Comparison of ENCODE assay signal across 8 mouse cellular contexts in the genomic region with DNA sequence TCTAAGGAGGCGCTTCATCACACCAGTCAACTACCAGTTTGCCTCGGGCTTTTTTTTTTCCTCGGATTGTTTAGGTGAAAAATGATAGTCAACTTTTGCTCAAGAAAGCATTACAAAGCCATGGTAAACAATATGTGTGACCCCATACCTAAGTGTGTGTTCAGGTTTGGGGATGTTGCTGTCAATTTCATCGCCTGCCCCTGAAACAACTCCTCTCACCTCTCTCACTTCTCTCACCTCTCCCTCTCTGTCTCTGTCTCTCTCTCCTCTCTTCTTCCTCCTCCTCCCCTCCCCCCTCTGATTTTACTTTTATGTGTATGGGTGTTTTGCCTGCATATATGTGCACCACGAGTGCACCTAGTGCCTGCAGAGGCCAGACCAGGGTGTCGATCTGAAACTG. TPM values are rescaled to one million over a fixed set of nuclear protein-coding genes. Genes with fewer than 3 reads are reported as not detected.
A peak's percentile ranks its signal among the peaks of the same experiment; 100 is the strongest.
DNase-seq lines count a peak whose midpoint lies in the region; ATAC-seq and TF ChIP-seq lines count a peak whose summit lies in the region.

No protein-coding gene starts in this region.

- peak overlapping the region; percentile 82 for H3K9ac ChIP-seq in liver, embryonic 11.5 days (ENCODE audit: low read depth, low read length)

- no peaks in the 10 kb centered on the region for H3K36me3 ChIP-seq in thymus, adult 2 months (ENCODE audit: control insufficient read depth, insufficient read depth, low read length)
- no peaks in the 10 kb centered on the region for H3K36me3 ChIP-seq in liver, embryonic 11.5 days (ENCODE audit: control insufficient read depth, insufficient read depth, low read length)

- H3K27me3 ChIP-seq in thymus, adult 2 months (ENCODE audit: control insufficient read depth, insufficient read depth, low read length), result no peaks in the 10 kb centered on the region
- H3K27me3 ChIP-seq in liver, embryonic 11.5 days (replicated peaks; ENCODE audit: control insufficient read depth, insufficient read depth, low read length), result no peaks in the 10 kb centered on the region

- no peak for ATAC-seq in liver, embryonic 11.5 days (replicated peaks; ENCODE audit: low FRiP score)

- peak overlapping the region; percentile 75 for H3K4me3 ChIP-seq in thymus, adult 2 months (ENCODE audit: control insufficient read depth, insufficient read depth, low read length)
- peak overlapping the region; percentile 94 for H3K4me3 ChIP-seq in liver, embryonic 11.5 days (ENCODE audit: low read depth, low read length)

- 0 out of 2 replicates have a peak, but pooled peaks cover 2% of the 10 kb centered on the region for H3K4me1 ChIP-seq in thymus, adult 2 months (replicated peaks; ENCODE audit: control insufficient read depth, insufficient read depth, low read length)
- H3K4me1 ChIP-seq in liver, embryonic 11.5 days (replicated peaks; ENCODE audit: control insufficient read depth, insufficient read depth, low read length), result no peaks in the 10 kb centered on the region; the same call in 1 of the 2 replicates

- no peaks in the 10 kb centered on the region for H3K9me3 ChIP-seq in liver, embryonic 11.5 days (ENCODE audit: control insufficient read depth, low read length)

- TF ChIP-seq CTCF in thymus, adult 2 months (IDR thresholded peaks at IDR 0.05; ENCODE audit: borderline replicate concordance, control insufficient read depth, extremely low read depth, insufficient read depth, low read length, poor library complexity), result no peak

- 37% methylated on average over 6 of the region's 6 CpGs for WGBS in thymus, adult 2 months
- WGBS in liver, embryonic 11.5 days, result 46% methylated on average over 6 of the region's 6 CpGs

- peak overlapping the region; percentile 75 for H3K4me2 ChIP-seq in liver, embryonic 11.5 days

- TF ChIP-seq POLR2A in thymus, adult 2 months (IDR thresholded peaks at IDR 0.05; ENCODE audit: control insufficient read depth, extremely low read depth, insufficient read depth, low read length, poor library complexity), result no peak

- peak; percentile 15 for DNase-seq in cerebellum, adult 8-10 months
- DNase-seq in cerebellum, postnatal 36 days, result no peak
- DNase-seq in thymus, adult 2 months, result peak; percentile 3
- no peak for DNase-seq in thymus, postnatal 0 days (ENCODE audit: low spot score)
- no peak for DNase-seq in liver, embryonic 11.5 days (ENCODE audit: low spot score)
- no peak for DNase-seq in gastrocnemius, adult 8-10 months (ENCODE audit: low spot score in 2 of 2)
- no peak for DNase-seq in right cerebral cortex, postnatal 36 days (ENCODE audit: low spot score in 2 of 2)
- DNase-seq in frontal cortex, adult 2 months (ENCODE audit: extremely low spot score in 1 of 2, low spot score in 1 of 2), result no peak

- H3K27ac ChIP-seq in thymus, adult 2 months (ENCODE audit: control insufficient read depth, insufficient read depth, low read length), result peak overlapping the region; percentile 17; the same call in 1 of the 2 replicates
- H3K27ac ChIP-seq in liver, embryonic 11.5 days (ENCODE audit: low read depth, low read length), result no peak overlapping the region

RNA-seq across cellular contexts. Expression of a gene that starts 0.7 kb away (rescaled TPM):
- polyA plus RNA-seq in thymus, adult 2 months (2012; rRNA removed), result 57.3 and 61.2 TPM in 2 replicates
- 7.6 and 7.9 TPM in 2 replicates for polyA plus RNA-seq in thymus, postnatal 0 days (2015; fragmentation: Nextera tagmentation; extraction: Ambion mirVana)
- 6.9 and 8.4 TPM in 2 replicates for polyA plus RNA-seq in liver, embryonic 11.5 days (2014; fragmentation: Nextera tagmentation; extraction: Ambion mirVana)
- total RNA-seq in gastrocnemius, adult 8-10 months (2022), result 10 to 100 TPM; 73.2 to 92.6 (median 79.5) TPM
- polyA plus RNA-seq in frontal cortex, adult 2 months (2012; rRNA removed), result 59.8 and 62.3 TPM in 2 replicates

Comparison
In these comparisons a context has a peak if more than half of its experiments do, and no peak if none do; other contexts are left out.
1. DNase-seq: peak in cerebellum, adult 8-10 months (single experiment) and thymus, adult 2 months (single experiment); none in cerebellum, postnatal 36 days (0 of 2), thymus, postnatal 0 days (single experiment), liver, embryonic 11.5 days (single experiment), gastrocnemius, adult 8-10 months (0 of 2), right cerebral cortex, postnatal 36 days (0 of 2) and frontal cortex, adult 2 months (0 of 2).